Mouse (Mus musculus) lung, embryonic 15.5 days (tissue): ENCODE results near the gene Cd4. TPM values are rescaled to one million over a fixed set of nuclear protein-coding genes. Genes with fewer than 3 reads are reported as not detected.

Experiments
- ATAC-seq: fragments of 200-750 bp; cut with Nextera tagmentation; 2 replicates; pipeline ENCODE4 v1.8.0; 2017; ENCODE audit warnings: moderate number of reproducible peaks, borderline replicate concordance; ENCODE audit not compliant: low FRiP score, low TSS enrichment; ENCODE audit errors: extremely low read depth
- H3K27ac ChIP-seq: fragments of 300-500 bp; sonication (generic); 2 replicates; pipeline ENCODE4 v1.5.1; 2015; ENCODE audit warnings: moderate library complexity, mild to moderate bottlenecking, inconsistent platforms
- H3K27me3 ChIP-seq: fragments of 300-500 bp; sonication (generic); 2 replicates; pipeline ENCODE4 v1.6.1; 2015; ENCODE audit warnings: inconsistent platforms
- H3K36me3 ChIP-seq: fragments of 300-500 bp; sonication (generic); 2 replicates; pipeline ENCODE4 v1.6.1; 2015; ENCODE audit warnings: inconsistent platforms
- H3K4me1 ChIP-seq: fragments of 300-500 bp; sonication (generic); 2 replicates; pipeline ENCODE4 v1.6.1; 2015; ENCODE audit warnings: inconsistent platforms
- H3K4me2 ChIP-seq: fragments of 300-500 bp; sonication (generic); 2 replicates; pipeline ENCODE4 v1.6.1; 2015; ENCODE audit warnings: inconsistent platforms, mild to moderate bottlenecking, moderate library complexity
- H3K4me3 ChIP-seq: fragments of 300-500 bp; sonication (generic); 2 replicates; pipeline ENCODE4 v1.5.1; 2015; ENCODE audit warnings: mild to moderate bottlenecking, inconsistent platforms
- H3K9ac ChIP-seq: fragments of 300-500 bp; sonication (generic); 2 replicates; pipeline ENCODE4 v1.6.1; 2015; ENCODE audit warnings: inconsistent platforms
- H3K9me3 ChIP-seq: fragments of 300-500 bp; sonication (generic); 2 replicates; pipeline ENCODE4 v1.6.1; 2016; ENCODE audit warnings: inconsistent platforms
- WGBS: fragments of 180-500 bp; shearing (Covaris S2); methylation state at CpG from one replicate; pipeline ENCODE4 v1.1.7; 2015; 5-methylcytosine and 5-hydroxymethylcytosine counted together
- polyA plus RNA-seq: library from polyadenylated mRNA; unstranded; fragments of >200 nt; fragmentation: Nextera tagmentation; extraction: Ambion mirVana; gene quantifications from 2 replicates; pipeline ENCODE4 v1.2.1, GENCODE M21; 2015

The Cd4 gene
- polyA plus RNA-seq: 0.08 and 0.26 TPM in 2 replicates

- Histone ChIP-seq H3K4me1 (no peaks in the 10 kb centered on the region), H3K27me3 (no peaks in the 10 kb centered on the region), H3K9me3 (no peaks in the 10 kb centered on the region), H3K36me3 (no peaks in the 10 kb centered on the region), H3K4me2 (no peak within 1 kb of the TSS), H3K27ac (no peak within 1 kb of the TSS), H3K9ac (no peak within 1 kb of the TSS), H3K4me3 (no peak within 1 kb of the TSS)
- 72% methylated on average over 9 of the region's 9 CpGs for WGBS
- no peak for ATAC-seq
These were observed at the start of gene Cd4 for GRCm38 (mm10) chr6:124887986-124888385. Gene Cd4, minus strand, starts transcription at chr6:124888221.

GRCm38 (mm10) chr6:124937493-124937892, 49.5 kb upstream of the Cd4 start:
- Histone ChIP-seq H3K27ac (no peak overlapping the region), H3K4me2 (no peak overlapping the region), H3K9ac (no peak overlapping the region), H3K9me3 (no peaks in the 10 kb centered on the region; the same call in 1 of the 2 replicates), H3K4me1 (peaks cover 5% of the 10 kb centered on the region), H3K27me3 (no peaks in the 10 kb centered on the region), H3K36me3 (peaks cover 61% of the 10 kb centered on the region), H3K4me3 (no peak overlapping the region)
- ATAC-seq: no peak
- 60% methylated on average over 2 of the region's 2 CpGs for WGBS

GRCm38 (mm10) chr6:124936681-124937080, 48.7 kb upstream of the Cd4 start:
- H3K36me3 ChIP-seq: peaks cover 63% of the 10 kb centered on the region
- H3K4me1 ChIP-seq: peaks cover 11% of the 10 kb centered on the region
- H3K27me3 ChIP-seq: no peaks in the 10 kb centered on the region
- no peak for ATAC-seq
- 86% methylated on average over 1 of the region's 1 CpGs for WGBS
- no peak overlapping the region for H3K9ac ChIP-seq
- no peak overlapping the region for H3K4me2 ChIP-seq
- H3K27ac ChIP-seq: no peak overlapping the region
- H3K4me3 ChIP-seq: no peak overlapping the region
- H3K9me3 ChIP-seq: no peaks in the 10 kb centered on the region; the same call in 1 of the 2 replicates

- no peak for ATAC-seq
- WGBS: 94% methylated on average over 7 of the region's 7 CpGs
- peaks cover 63% of the 10 kb centered on the region for H3K36me3 ChIP-seq
These were observed 46.6 kb upstream of the Cd4 start for GRCm38 (mm10) chr6:124934670-124935069.

GRCm38 (mm10) chr6:124933127-124933526, 45.1 kb upstream of the Cd4 start:
- no peak overlapping the region for H3K9ac ChIP-seq
- H3K36me3 ChIP-seq: peaks cover 52% of the 10 kb centered on the region
- peaks cover 27% of the 10 kb centered on the region for H3K4me1 ChIP-seq
- H3K4me2 ChIP-seq: peak overlapping the region; percentile 78
- H3K27me3 ChIP-seq: no peaks in the 10 kb centered on the region
- H3K9me3 ChIP-seq: no peaks in the 10 kb centered on the region; the same call in 1 of the 2 replicates
- ATAC-seq: no peak
- H3K4me3 ChIP-seq: 0 out of 2 replicates have a peak overlapping the region, but pooled peaks have one; percentile 75
- WGBS: 85% methylated on average over 3 of the region's 3 CpGs
- H3K27ac ChIP-seq: no peak overlapping the region

More at GRCm38 (mm10) chr6:124934670-124935069, 46.6 kb upstream of the Cd4 start:
- H3K4me2 ChIP-seq: no peak overlapping the region
- H3K27me3 ChIP-seq: no peaks in the 10 kb centered on the region
- no peaks in the 10 kb centered on the region; the same call in 1 of the 2 replicates for H3K9me3 ChIP-seq
- H3K27ac ChIP-seq: no peak overlapping the region
- H3K9ac ChIP-seq: no peak overlapping the region
- H3K4me1 ChIP-seq: peaks cover 20% of the 10 kb centered on the region
- H3K4me3 ChIP-seq: no peak overlapping the region

GRCm38 (mm10) chr6:124932314-124932695, 44.3 kb upstream of the Cd4 start:
- 30% methylated on average over 12 of the region's 12 CpGs for WGBS
- Histone ChIP-seq H3K4me1 (peaks cover 27% of the 10 kb centered on the region), H3K36me3 (peaks cover 44% of the 10 kb centered on the region), H3K4me2 (peak overlapping the region; percentile 78), H3K9ac (peak overlapping the region; percentile 96), H3K4me3 (peak overlapping the region; percentile 75), H3K27me3 (no peaks in the 10 kb centered on the region), H3K27ac (peak overlapping the region; percentile 96), H3K9me3 (no peaks in the 10 kb centered on the region; the same call in 1 of the 2 replicates)
- no peak for ATAC-seq

- H3K36me3 ChIP-seq: peaks cover 38% of the 10 kb centered on the region
- no peaks in the 10 kb centered on the region for H3K27me3 ChIP-seq
- WGBS: under 1% methylated on average over 48 of the region's 48 CpGs
- peak overlapping the region; percentile 78 for H3K4me2 ChIP-seq
- H3K9ac ChIP-seq: peak overlapping the region; percentile 96
- peak; percentile 24; the same call in 1 of the 2 replicates for ATAC-seq
- peak overlapping the region; percentile 75 for H3K4me3 ChIP-seq
- H3K27ac ChIP-seq: peak overlapping the region; percentile 96
- no peaks in the 10 kb centered on the region; the same call in 1 of the 2 replicates for H3K9me3 ChIP-seq
- peaks cover 29% of the 10 kb centered on the region for H3K4me1 ChIP-seq
These were observed 43.7 kb upstream of the Cd4 start for GRCm38 (mm10) chr6:124931525-124932313.

- H3K4me3 ChIP-seq: peak within 1 kb of the TSS; percentile 75
- H3K9ac ChIP-seq: peak within 1 kb of the TSS; percentile 96
- H3K27me3 ChIP-seq: no peaks in the 10 kb centered on the region
- H3K4me1 ChIP-seq: peaks cover 37% of the 10 kb centered on the region
- H3K36me3 ChIP-seq: peaks cover 31% of the 10 kb centered on the region
- peak within 1 kb of the TSS; percentile 78 for H3K4me2 ChIP-seq
- under 1% methylated on average over 52 of the region's 64 CpGs for WGBS
- ATAC-seq: peak; percentile 92
- no peaks in the 10 kb centered on the region; the same call in 1 of the 2 replicates for H3K9me3 ChIP-seq
- peak within 1 kb of the TSS; percentile 96 for H3K27ac ChIP-seq
These were observed 42.9 kb upstream of the Cd4 start, which contains the start of gene Mlf2 for GRCm38 (mm10) chr6:124930754-124931524. Gene Mlf2, plus strand, starts transcription at chr6:124931386.

GRCm38 (mm10) chr6:124930231-124930630, 42.2 kb upstream of the Cd4 start:
- WGBS: 11% methylated on average over 1 of the region's 1 CpGs
- no peaks in the 10 kb centered on the region for H3K27me3 ChIP-seq
- peak overlapping the region; percentile 50 for H3K4me2 ChIP-seq
- no peak for ATAC-seq
- peak overlapping the region; percentile 75 for H3K4me3 ChIP-seq
- H3K4me1 ChIP-seq: peaks cover 44% of the 10 kb centered on the region
- H3K9me3 ChIP-seq: no peaks in the 10 kb centered on the region; the same call in 1 of the 2 replicates
- H3K36me3 ChIP-seq: peaks cover 24% of the 10 kb centered on the region
- peak overlapping the region; percentile 28; the same call in 1 of the 2 replicates for H3K9ac ChIP-seq
- H3K27ac ChIP-seq: peak overlapping the region; percentile 96

GRCm38 (mm10) chr6:124925941-124926340, 37.9 kb upstream of the Cd4 start:
- Histone ChIP-seq H3K36me3 (no peaks in the 10 kb centered on the region), H3K9me3 (no peaks in the 10 kb centered on the region), H3K4me2 (peak overlapping the region; percentile 57), H3K4me1 (peaks cover 53% of the 10 kb centered on the region), H3K4me3 (peak overlapping the region; percentile 23), H3K9ac (peak overlapping the region; percentile 41), H3K27me3 (no peaks in the 10 kb centered on the region), H3K27ac (peak overlapping the region; percentile 97)
- peak; percentile 77 for ATAC-seq
- WGBS: 10% methylated on average over 5 of the region's 5 CpGs

GRCm38 (mm10) chr6:124925173-124925793, 37.3 kb upstream of the Cd4 start:
- 19% methylated on average over 12 of the region's 12 CpGs for WGBS
- H3K9ac ChIP-seq: peak overlapping the region; percentile 41
- H3K4me2 ChIP-seq: peak overlapping the region; percentile 57
- H3K9me3 ChIP-seq: no peaks in the 10 kb centered on the region
- peak overlapping the region; percentile 97 for H3K27ac ChIP-seq
- no peaks in the 10 kb centered on the region for H3K36me3 ChIP-seq
- no peaks in the 10 kb centered on the region for H3K27me3 ChIP-seq
- H3K4me1 ChIP-seq: peaks cover 56% of the 10 kb centered on the region
- ATAC-seq: 0 out of 2 replicates have a peak, but pooled peaks have one; percentile 16
- H3K4me3 ChIP-seq: peak overlapping the region; percentile 23
